Mouse (Mus musculus) CH12.LX (cell line): Measurements from ENCODE around the gene Csrnp1. TPM values are rescaled to one million over a fixed set of nuclear protein-coding genes. Genes with fewer than 3 reads are reported as not detected.

ENCODE experiments used
- DNase-seq: peaks from one replicate; pipeline ENCODE4 v3.0.0-alpha.2; 2013; ENCODE audit errors: extremely low read depth
- H3K27ac ChIP-seq: 2 replicates; pipeline ENCODE4 v1.5.1; 2012; ENCODE audit warnings: low read depth, mild to moderate bottlenecking, control low read depth, moderate library complexity; ENCODE audit not compliant: insufficient read depth
- H3K27me3 ChIP-seq: replicated peaks from 2 replicates; pipeline ENCODE3; 2012; ENCODE audit warnings: inconsistent platforms
- H3K36me3 ChIP-seq, 2 experiments: replicated peaks in 1 of 2; 2 replicates each; pipeline versions ENCODE3 to v1.6.1; 2012; ENCODE audit warnings: inconsistent platforms in 1 of 2, low read length in 1 of 2, mild to moderate bottlenecking in 1 of 2, mixed read lengths in 1 of 2, moderate library complexity in 1 of 2; ENCODE audit not compliant: control insufficient read depth in 1 of 2, insufficient read depth in 1 of 2
- H3K4me1 ChIP-seq, 2 experiments: 2 replicates each; pipeline ENCODE4 v1.6.1; 2012; ENCODE audit warnings: inconsistent platforms in 1 of 2, moderate library complexity in 1 of 2; ENCODE audit not compliant: insufficient read depth in 2 of 2, control insufficient read depth in 1 of 2
- H3K4me2 ChIP-seq: 2 replicates; pipeline ENCODE4 v1.6.1; 2012; ENCODE audit warnings: low read depth, mild to moderate bottlenecking, control low read depth; ENCODE audit not compliant: poor library complexity, insufficient read depth, severe bottlenecking
- H3K4me3 ChIP-seq, 3 experiments: fragments of 150-350 bp in 1 of 3; sonication (generic) in 1 of 3; replicated peaks in 1 of 3; 2 replicates each; pipeline versions ENCODE3 to v1.5.1; 2011 to 2012; ENCODE audit warnings: low read depth in 2 of 3, low read length in 2 of 3, mild to moderate bottlenecking in 2 of 3, moderate library complexity in 2 of 3, control low read depth in 1 of 3, improper control_type of control experiment in 1 of 3, inconsistent platforms in 1 of 3, mixed read lengths in 1 of 3; ENCODE audit not compliant: poor library complexity in 1 of 3
- H3K79me2 ChIP-seq: replicated peaks from 2 replicates; pipeline ENCODE4 v1.6.1; 2012; ENCODE audit warnings: mild to moderate bottlenecking, moderate library complexity; ENCODE audit not compliant: control insufficient read depth, poor library complexity, insufficient read depth, severe bottlenecking; ENCODE audit errors: extremely low read depth
- H3K9ac ChIP-seq: 2 replicates; pipeline ENCODE4 v1.6.1; 2012; ENCODE audit warnings: low read depth, mild to moderate bottlenecking, control low read depth, moderate library complexity; ENCODE audit not compliant: insufficient read depth
- H3K9me3 ChIP-seq: replicated peaks from 2 replicates; pipeline ENCODE3; 2012; ENCODE audit warnings: low read length, inconsistent platforms, mixed read lengths
- BHLHE40 ChIP-seq: IDR thresholded peaks from 2 replicates; pipeline ENCODE4 v1.6.1; 2011; ENCODE audit warnings: mild to moderate bottlenecking, low read depth, low read length, improper control_type of control experiment
- CHD1 ChIP-seq: IDR thresholded peaks from 2 replicates; pipeline ENCODE4 v1.6.1; 2012; ENCODE audit warnings: low read depth, low read length, improper control_type of control experiment, inconsistent platforms
- CHD2 ChIP-seq: IDR thresholded peaks from 2 replicates; pipeline ENCODE4 v1.6.1; 2011; ENCODE audit warnings: low read length, improper control_type of control experiment
- CTCF ChIP-seq, 2 experiments: IDR thresholded peaks in 1 of 2; conservative IDR thresholded peaks in 1 of 2; 2 replicates each; pipeline ENCODE4 v1.5.1; 2011 to 2012; ENCODE audit warnings: low read depth in 2 of 2, low read length in 2 of 2, improper control_type of control experiment in 1 of 2, inconsistent platforms in 1 of 2, mild to moderate bottlenecking in 1 of 2, moderate library complexity in 1 of 2
- E2F4 ChIP-seq: IDR thresholded peaks from 2 replicates; pipeline ENCODE4 v1.6.1; 2011; ENCODE audit warnings: low read depth, low read length, improper control_type of control experiment; ENCODE audit not compliant: insufficient replicate concordance
- ELF1 ChIP-seq: IDR thresholded peaks from 2 replicates; pipeline ENCODE4 v1.6.1; 2014; ENCODE audit warnings: low read depth, mild to moderate bottlenecking, inconsistent platforms, low read length, improper control_type of control experiment
- EP300 ChIP-seq: IDR thresholded peaks from 2 replicates; pipeline ENCODE4 v1.6.1; 2011; ENCODE audit warnings: low read length, improper control_type of control experiment
- GABPA ChIP-seq: IDR thresholded peaks from 2 replicates; pipeline ENCODE4 v1.6.1; 2012; ENCODE audit warnings: low read depth, low read length, improper control_type of control experiment, inconsistent platforms; ENCODE audit not compliant: insufficient replicate concordance
- IRF4 ChIP-seq: IDR thresholded peaks from 2 replicates; pipeline ENCODE4 v1.6.1; 2014; ENCODE audit warnings: low read depth, mild to moderate bottlenecking, inconsistent platforms, low read length, improper control_type of control experiment
- JUN ChIP-seq: IDR thresholded peaks from 2 replicates; pipeline ENCODE4 v1.6.1; 2011; ENCODE audit warnings: low read depth, mild to moderate bottlenecking, low read length, improper control_type of control experiment, moderate library complexity; ENCODE audit not compliant: insufficient read depth
- KAT2A ChIP-seq: IDR thresholded peaks from 2 replicates; pipeline ENCODE4 v1.6.1; 2012; ENCODE audit warnings: low read length, improper control_type of control experiment, inconsistent platforms; ENCODE audit not compliant: insufficient replicate concordance
- MAX ChIP-seq: IDR thresholded peaks from 2 replicates; pipeline ENCODE4 v1.6.1; 2011; ENCODE audit warnings: low read length, improper control_type of control experiment
- MAZ ChIP-seq: IDR thresholded peaks from 2 replicates; pipeline ENCODE4 v1.6.1; 2012; ENCODE audit warnings: low read depth, mild to moderate bottlenecking, inconsistent platforms, low read length, improper control_type of control experiment, moderate library complexity
- MEF2A ChIP-seq: IDR thresholded peaks from 2 replicates; pipeline ENCODE4 v1.6.1; 2014; ENCODE audit warnings: low read depth, mild to moderate bottlenecking, inconsistent platforms, low read length, improper control_type of control experiment, borderline replicate concordance
- MXI1 ChIP-seq: IDR thresholded peaks from 2 replicates; pipeline ENCODE4 v1.6.1; 2011; ENCODE audit warnings: mild to moderate bottlenecking, low read depth, low read length, improper control_type of control experiment
- MYC ChIP-seq: IDR thresholded peaks from 2 replicates; pipeline ENCODE4 v1.6.1; 2011; ENCODE audit warnings: low read depth, mild to moderate bottlenecking, improper control_type of control experiment, low read length
- NELFE ChIP-seq: IDR thresholded peaks from 2 replicates; pipeline ENCODE4 v1.6.1; 2011; ENCODE audit warnings: low read depth, low read length, improper control_type of control experiment
- NRF1 ChIP-seq: IDR thresholded peaks from 2 replicates; pipeline ENCODE4 v1.6.1; 2014; ENCODE audit warnings: low read depth, mild to moderate bottlenecking, inconsistent platforms, low read length, improper control_type of control experiment, moderate library complexity
- PAX5 ChIP-seq: IDR thresholded peaks from 2 replicates; pipeline ENCODE4 v1.6.1; 2012; ENCODE audit warnings: low read length, inconsistent platforms, mixed read lengths
- POLR2A ChIP-seq: IDR thresholded peaks from 2 replicates; pipeline ENCODE4 v1.6.1; 2011; ENCODE audit warnings: low read depth, mild to moderate bottlenecking, improper control_type of control experiment, low read length
- POLR2AphosphoS2 ChIP-seq: IDR thresholded peaks from 2 replicates; pipeline ENCODE4 v1.6.1; 2011; ENCODE audit warnings: low read depth, low read length, improper control_type of control experiment
- RCOR1 ChIP-seq: conservative IDR thresholded peaks from 2 replicates; pipeline ENCODE4 v1.6.1; 2012; ENCODE audit warnings: low read depth, mild to moderate bottlenecking, inconsistent platforms, low read length, improper control_type of control experiment
- SIN3A ChIP-seq: IDR thresholded peaks from 2 replicates; pipeline ENCODE4 v1.6.1; 2012; ENCODE audit warnings: low read length, improper control_type of control experiment, inconsistent platforms
- SMC3 ChIP-seq: IDR thresholded peaks from 2 replicates; pipeline ENCODE4 v1.6.1; 2011; ENCODE audit warnings: low read depth, low read length, improper control_type of control experiment
- TBP ChIP-seq: conservative IDR thresholded peaks from 2 replicates; pipeline ENCODE4 v1.6.1; 2011; ENCODE audit warnings: low read depth, low read length, improper control_type of control experiment
- TCF12 ChIP-seq: IDR thresholded peaks from 2 replicates; pipeline ENCODE4 v1.6.1; 2014; ENCODE audit warnings: low read depth, mild to moderate bottlenecking, inconsistent platforms, low read length, improper control_type of control experiment
- UBTF ChIP-seq: IDR thresholded peaks from 2 replicates; pipeline ENCODE4 v1.6.1; 2012; ENCODE audit warnings: low read depth, mild to moderate bottlenecking, inconsistent platforms, low read length, improper control_type of control experiment, moderate library complexity
- USF1 ChIP-seq: IDR thresholded peaks from 2 replicates; pipeline ENCODE4 v1.6.1; 2014; ENCODE audit warnings: low read depth, mild to moderate bottlenecking, inconsistent platforms, low read length, improper control_type of control experiment
- ZC3H11A ChIP-seq: IDR thresholded peaks from 2 replicates; pipeline ENCODE4 v1.6.1; 2012; ENCODE audit warnings: low read depth, mild to moderate bottlenecking, inconsistent platforms, low read length, improper control_type of control experiment
- ZMIZ1 ChIP-seq: IDR thresholded peaks from 2 replicates; pipeline ENCODE4 v1.6.1; 2012; ENCODE audit warnings: low read depth, mild to moderate bottlenecking, inconsistent platforms, low read length, improper control_type of control experiment
- ZNF384 ChIP-seq: IDR thresholded peaks from 2 replicates; pipeline ENCODE4 v1.6.1; 2012; ENCODE audit warnings: low read depth, low read length, improper control_type of control experiment, inconsistent platforms
- dilution Hi-C: fragments of 300-500 bp; cut with MboI; formaldehyde crosslinking; loops from 2 replicates; pipeline ENCODE4 v1.14.3; 2020; ENCODE audit warnings: low sequenced_read_pairs; ENCODE audit not compliant: extremely low pct_unique_long_range_greater_than_20kb, extremely low pct_ligation_motif_present
- in situ Hi-C: fragments of 300-500 bp; cut with MboI; formaldehyde crosslinking; loops from 3 replicates; pipeline ENCODE4 v1.14.3; 2019; ENCODE audit warnings: low sequenced_read_pairs, low pct_ligation_motif_present, low pct_unique_long_range_greater_than_20kb, mixed read lengths
- polyA plus RNA-seq: library from polyadenylated mRNA; unstranded; fragments of >175 nt; gene quantifications from 2 replicates; pipeline ENCODE4 v1.2.1, GENCODE M21; 2012; ENCODE audit warnings: low read depth; ENCODE audit not compliant: insufficient read length
- total RNA-seq, 2 experiments: library from RNA; depleted of rRNA; stranded (reverse); fragments of 300-350 nt in 1 of 2; fragments of >200 nt in 1 of 2; gene quantifications; 2 replicates each; pipeline ENCODE4 v1.2.3; 2012 to 2014

Gene Csrnp1
- total and polyA plus RNA-seq, 3 experiments: 7.8 to 15.5 (median 8.6) TPM

GRCm38 (mm10) chr9:119973281-119973680 lies 11.2 kb downstream of the Csrnp1 start (continued):
- TF ChIP-seq NELFE (no peak), ZNF384 (no peak), MAZ (no peak), POLR2A (no peak)

DNA sequence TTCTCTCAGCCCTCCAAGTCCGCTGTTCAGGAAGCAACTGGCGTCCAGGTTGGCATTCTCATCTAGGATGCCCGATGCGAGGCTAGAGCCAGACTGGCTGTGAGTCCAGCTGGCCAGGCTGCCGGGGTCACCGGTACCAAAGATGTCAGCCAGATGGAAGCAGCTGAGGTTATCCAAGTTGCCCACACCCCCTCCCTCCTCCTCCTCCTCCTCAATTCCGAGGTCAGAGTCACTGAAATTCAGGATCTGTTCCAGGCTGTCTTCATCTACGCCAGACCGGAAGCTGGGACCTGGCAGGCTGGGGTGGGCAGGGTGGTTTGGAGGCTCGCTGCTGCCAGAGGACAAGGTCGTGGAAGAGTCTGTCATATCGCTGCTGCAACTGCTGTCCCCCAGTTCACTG lies 11.9 kb downstream of the Csrnp1 start:
- in situ Hi-C loops: no loop called here
- Histone ChIP-seq H3K27ac (no peak overlapping the region), H3K9ac (no peak overlapping the region), H3K9me3 (peaks cover 2% of the 10 kb centered on the region), H3K4me1 (peaks cover 11 to 34% of the 10 kb centered on the region in 2 experiments), H3K36me3 (peaks cover 39 to 53% of the 10 kb centered on the region in 2 experiments), H3K4me3 (no peak overlapping the region), H3K27me3 (no peaks in the 10 kb centered on the region), H3K4me2 (no peak overlapping the region), H3K79me2 (peaks cover 3% of the 10 kb centered on the region)
- dilution Hi-C loops: no loop called here
- DNase-seq: no peak
- TF ChIP-seq MXI1 (no peak), ZC3H11A (no peak), NELFE (no peak), MAZ (no peak), BHLHE40 (no peak), CTCF (conservative IDR thresholded peaks at IDR 0.05 in 1 of 2, IDR thresholded peaks at IDR 0.05 in 1 of 2; ENCODE audit: low read depth in 2 of 2, low read length in 2 of 2) (no peak), IRF4 (no peak), NRF1 (no peak), USF1 (no peak), ZMIZ1 (no peak), ELF1 (no peak), UBTF (no peak), CHD2 (no peak), ZNF384 (no peak), MEF2A (no peak), PAX5 (no peak), EP300 (no peak), TCF12 (no peak), JUN (no peak)

- peaks cover 39 to 53% of the 10 kb centered on the region in 2 experiments for H3K36me3 ChIP-seq
- in situ Hi-C loops: no loop called here
- H3K4me2 ChIP-seq: no peak overlapping the region
- peaks cover 2% of the 10 kb centered on the region for H3K9me3 ChIP-seq
- no peak overlapping the region for H3K9ac ChIP-seq
- H3K27me3 ChIP-seq: no peaks in the 10 kb centered on the region
- H3K4me1 ChIP-seq: peaks cover 11 to 31% of the 10 kb centered on the region in 2 experiments
- H3K27ac ChIP-seq: no peak overlapping the region
- TF ChIP-seq GABPA (no peak), CHD1 (no peak), ELF1 (no peak), MAZ (no peak), TCF12 (no peak), POLR2AphosphoS2 (no peak), MAX (no peak), MYC (no peak), KAT2A (no peak), IRF4 (no peak), CHD2 (no peak), SIN3A (no peak), ZMIZ1 (no peak), RCOR1 (no peak), SMC3 (no peak), TBP (no peak), E2F4 (no peak), JUN (no peak), ZNF384 (no peak), BHLHE40 (no peak)
- H3K4me3 ChIP-seq: no peak overlapping the region
- no peak for DNase-seq
- H3K79me2 ChIP-seq: peaks cover 1% of the 10 kb centered on the region
- dilution Hi-C loops: no loop called here
These were observed 12.3 kb downstream of the Csrnp1 start for GRCm38 (mm10) chr9:119972166-119972565.
